Mouse (Mus musculus): ENCODE measurements around the gene Rbm4b.

GRCm38 (mm10) chr19:4744026-4744425, 12.3 kb upstream of the Rbm4b start:
- TF ChIP-seq GATA1 (IDR thresholded peaks at IDR 0.05; ENCODE audit: borderline replicate concordance, low read length) = no peak
- no peak for TF ChIP-seq FLI1 (IDR thresholded peaks at IDR 0.05; ENCODE audit: low read length)
